In genomic region chrX:76319552-76319951, GRCm38 (mm10) we compare ENCODE assay signal across 19 mouse cellular contexts. TPM values are rescaled to one million over a fixed set of nuclear protein-coding genes. Genes with fewer than 3 reads are reported as not detected.
DNase-seq lines count a peak whose midpoint lies in the region; ATAC-seq and TF ChIP-seq lines count a peak whose summit lies in the region.
"Had no signal": no experiment of that assay in that cellular context is flagged by ENCODE, and none has a peak within 500 bp of the region (broad histone marks: within the 10 kb centered on the region; RNA-seq: fewer than 3 reads in every experiment).

No protein-coding gene starts in this region.

- WGBS in lung, postnatal 0 days = 51% methylated on average over 2 of the region's 2 CpGs
- WGBS in stomach, postnatal 0 days = 39% methylated on average over 2 of the region's 2 CpGs

- no peaks in the 10 kb centered on the region for H3K27me3 ChIP-seq in lung, postnatal 0 days (replicated peaks; ENCODE audit: insufficient read depth, low read length)
- H3K27me3 ChIP-seq in stomach, postnatal 0 days (ENCODE audit: control insufficient read depth, insufficient read depth, low read length) = no peaks in the 10 kb centered on the region
- H3K27me3 ChIP-seq: embryonic facial prominence, embryonic 12.5 days; hindbrain, embryonic 13.5 days had no signal

- ATAC-seq in lung, postnatal 0 days = no peak
- ATAC-seq in stomach, postnatal 0 days (ENCODE audit: low FRiP score, low TSS enrichment) = no peak

- H3K9ac ChIP-seq in lung, postnatal 0 days (replicated peaks; ENCODE audit: low read depth) = no peak overlapping the region
- no peak overlapping the region for H3K9ac ChIP-seq in stomach, postnatal 0 days (ENCODE audit: low read length)
- H3K9ac ChIP-seq: embryonic facial prominence, embryonic 12.5 days; hindbrain, embryonic 13.5 days had no signal

- no peaks in the 10 kb centered on the region for H3K9me3 ChIP-seq in lung, postnatal 0 days (ENCODE audit: low read length)
- no peaks in the 10 kb centered on the region for H3K9me3 ChIP-seq in stomach, postnatal 0 days (ENCODE audit: control insufficient read depth, low read length)
- H3K9me3 ChIP-seq: embryonic facial prominence, embryonic 12.5 days; hindbrain, embryonic 13.5 days; midbrain, embryonic 10.5 days had no signal

- peak; percentile 1 for DNase-seq in adrenal gland, postnatal 10 days
- DNase-seq in adrenal gland, postnatal 4 days (ENCODE audit: low spot score in 2 of 2) = no peak
- DNase-seq in kidney, adult 9 months = peak; percentile 1
- no peak for DNase-seq in kidney, postnatal 10 days
- DNase-seq in lung, postnatal 0 days (ENCODE audit: low spot score) = no peak
- DNase-seq in lung, adult 18-20 months = no peak
- no peak for DNase-seq in stomach, postnatal 0 days (ENCODE audit: low spot score)
- DNase-seq in thymus, postnatal 36 days = no peak
- DNase-seq: heart, adult 11 months; right cerebral cortex, postnatal 25 days; thymus, adult 18-20 months had no signal

- H3K4me1 ChIP-seq in lung, postnatal 0 days (ENCODE audit: insufficient read depth, low read depth, low read length) = no peaks in the 10 kb centered on the region
- H3K4me1 ChIP-seq in stomach, postnatal 0 days (replicated peaks; ENCODE audit: control insufficient read depth, insufficient read depth) = no peaks in the 10 kb centered on the region
- H3K4me1 ChIP-seq: embryonic facial prominence, embryonic 12.5 days; hindbrain, embryonic 13.5 days; midbrain, embryonic 10.5 days had no signal

- H3K4me2 ChIP-seq in lung, postnatal 0 days (replicated peaks; ENCODE audit: low read depth, low read length) = no peak overlapping the region
- no peak overlapping the region for H3K4me2 ChIP-seq in stomach, postnatal 0 days (replicated peaks; ENCODE audit: low read depth)
- H3K4me2 ChIP-seq: embryonic facial prominence, embryonic 12.5 days; hindbrain, embryonic 13.5 days; liver, embryonic 11.5 days had no signal

- H3K36me3 ChIP-seq in lung, postnatal 0 days (ENCODE audit: insufficient read depth, low read length) = no peaks in the 10 kb centered on the region
- H3K36me3 ChIP-seq in stomach, postnatal 0 days (ENCODE audit: control insufficient read depth, insufficient read depth, low read length) = no peaks in the 10 kb centered on the region
- H3K36me3 ChIP-seq: embryonic facial prominence, embryonic 12.5 days; hindbrain, embryonic 13.5 days; midbrain, embryonic 10.5 days had no signal

- TF ChIP-seq CTCF in lung, postnatal 0 days (IDR thresholded peaks at IDR 0.05) = peak; percentile 22
- TF ChIP-seq CTCF in stomach, postnatal 0 days (IDR thresholded peaks at IDR 0.05; ENCODE audit: low read depth) = peak; percentile 38

- no peak overlapping the region for H3K4me3 ChIP-seq in lung, postnatal 0 days (ENCODE audit: low read depth, low read length)
- no peak overlapping the region for H3K4me3 ChIP-seq in stomach, postnatal 0 days (ENCODE audit: low read depth, low read length)
- H3K4me3 ChIP-seq: embryonic facial prominence, embryonic 12.5 days; hindbrain, embryonic 13.5 days; midbrain, embryonic 10.5 days had no signal

- no peak for TF ChIP-seq EP300 in lung, postnatal 0 days (IDR thresholded peaks at IDR 0.05)
- no peak for TF ChIP-seq EP300 in stomach, postnatal 0 days (optimal IDR thresholded peaks at IDR 0.05)

- H3K27ac ChIP-seq in lung, postnatal 0 days (ENCODE audit: low read length) = no peak overlapping the region
- H3K27ac ChIP-seq in stomach, postnatal 0 days (replicated peaks) = no peak overlapping the region
- H3K27ac ChIP-seq: embryonic facial prominence, embryonic 12.5 days; hindbrain, embryonic 13.5 days; midbrain, embryonic 10.5 days had no signal

RNA-seq across cellular contexts. Expression of gene Cldn34b3, which starts 55.4 kb away (rescaled TPM):
- total RNA-seq in adrenal gland, postnatal 10 days (2021) = not detected
- total RNA-seq in adrenal gland, postnatal 4 days (2021) = not detected
- not detected in 2 replicates for polyA plus RNA-seq in lung, postnatal 0 days (2015; fragmentation: Nextera tagmentation; extraction: Ambion mirVana)
- polyA plus RNA-seq in stomach, postnatal 0 days (2015; fragmentation: Nextera tagmentation; extraction: Ambion mirVana) = not detected in 2 replicates
- total RNA-seq: ES-E14; layer of hippocampus, postnatal 25 days had no signal
- polyA plus RNA-seq: embryonic facial prominence, embryonic 12.5 days; heart, postnatal 0 days; hindbrain, embryonic 13.5 days; kidney, embryonic 14.5 days; liver, embryonic 11.5 days; midbrain, embryonic 10.5 days had no signal

Comparison
In these comparisons a context has a peak if more than half of its experiments do, and no peak if none do; other contexts are left out.
1. DNase-seq: peak in adrenal gland, postnatal 10 days (single experiment) and kidney, adult 9 months (single experiment); none in adrenal gland, postnatal 4 days (0 of 2), kidney, postnatal 10 days (single experiment), lung, postnatal 0 days (single experiment), lung, adult 18-20 months (0 of 2), stomach, postnatal 0 days (single experiment) and thymus, postnatal 36 days (0 of 2).